Mouse (Mus musculus) CD4-positive, CD25-positive, alpha-beta regulatory T cell, adult 9 weeks (primary cell): ENCODE results near the gene Prmt2. TPM values are rescaled to one million over a fixed set of nuclear protein-coding genes. Genes with fewer than 3 reads are reported as not detected.

Source experiments
- polyA plus RNA-seq: library from polyadenylated mRNA; unstranded; fragments of 100-300 nt; shearing (Covaris generic); gene quantifications from one replicate; pipeline ENCODE4 v1.2.1, GENCODE M21; 2017

Prmt2 gene
- polyA plus RNA-seq: 32.8 TPM

DNA sequence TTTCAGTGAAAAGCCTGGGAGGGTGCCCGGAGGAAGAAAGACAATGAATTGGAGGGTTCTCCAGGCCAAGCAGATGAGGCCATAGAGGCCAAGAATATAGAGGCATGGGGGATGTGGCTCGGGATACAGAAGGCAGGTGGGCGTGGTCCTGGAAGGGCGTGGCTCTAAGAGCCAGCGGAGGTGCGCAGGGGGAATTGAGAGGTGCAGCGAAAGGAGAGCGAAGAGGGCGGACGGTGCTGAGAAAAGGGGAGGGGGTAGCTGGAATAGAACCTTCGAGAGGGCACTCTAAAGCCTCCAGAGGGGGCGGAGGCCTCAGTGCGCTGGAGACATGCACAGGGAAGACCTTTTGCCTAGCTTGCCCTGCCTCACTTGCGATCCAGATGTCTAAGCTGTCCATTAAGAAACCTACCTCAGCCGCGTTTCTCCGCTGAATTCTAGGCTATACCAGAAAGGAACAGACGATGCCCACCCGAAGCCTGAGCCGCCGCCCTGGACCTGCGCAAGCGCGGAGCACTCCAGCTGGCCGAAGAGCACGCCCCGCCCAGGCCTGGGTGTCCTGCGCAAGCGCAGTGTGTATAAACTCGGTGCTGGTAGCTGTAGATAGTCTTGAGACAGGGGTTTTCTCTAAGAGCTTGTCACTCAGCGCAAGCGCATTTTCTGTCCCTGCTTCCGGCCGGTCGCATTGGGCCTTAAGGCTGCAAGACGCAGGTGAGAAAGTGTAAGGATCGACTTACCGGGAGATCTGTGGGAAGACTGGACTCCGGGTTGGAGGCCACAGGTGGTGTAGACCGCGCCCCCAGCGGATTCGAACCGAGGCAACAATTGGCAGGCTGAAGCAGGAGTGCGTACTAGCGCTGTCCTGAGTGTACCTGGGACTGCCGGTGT lies at the start of gene Prmt2:
Prmt2 (minus strand) TSS at position 525 of the 885 bp plus-strand sequence.

DNA sequence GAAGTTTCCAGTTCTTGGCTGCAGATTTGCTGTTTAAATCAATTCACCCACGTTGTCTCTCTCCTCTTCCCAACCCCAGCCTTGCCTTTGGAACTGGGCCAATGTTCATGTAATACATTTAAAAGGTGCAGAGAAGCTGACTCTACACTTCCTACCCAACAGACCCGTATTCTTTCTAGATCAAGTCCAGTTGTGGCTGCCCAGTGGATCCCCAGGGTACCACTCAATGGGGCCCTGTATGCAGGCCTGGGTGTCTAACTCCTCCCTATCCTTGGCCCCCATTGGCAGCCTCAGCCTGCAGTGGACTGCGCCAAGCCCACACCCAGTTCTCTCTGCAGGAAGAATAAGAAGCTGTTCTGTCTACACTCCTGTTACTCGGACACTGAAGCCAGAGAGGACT lies 15.9 kb upstream of the Prmt2 start, which contains the start of gene S100b:
S100b (plus strand) TSS at position 318 of the 400 bp plus-strand sequence.

Other genes with a start within 250 kb of the Prmt2 start
- 27.8 TPM for gene Zfp280b, start 205.2 kb downstream of the Prmt2 start, polyA plus RNA-seq
- gene Slc5a4b, start 126.9 kb downstream of the Prmt2 start, polyA plus RNA-seq: not detected
- not detected for gene Slc5a4a, start 90.4 kb downstream of the Prmt2 start, polyA plus RNA-seq
- not detected for gene S100b, start 16.0 kb upstream of the Prmt2 start, polyA plus RNA-seq
- 1.8 TPM for gene Dip2a, start 107.4 kb upstream of the Prmt2 start, polyA plus RNA-seq
- 19.0 TPM for gene AC141477.1, start 202.6 kb upstream of the Prmt2 start, polyA plus RNA-seq
- gene Pcnt, start 204.9 kb upstream of the Prmt2 start, polyA plus RNA-seq: 30.3 TPM
- gene 2610028H24Rik, start 211.2 kb upstream of the Prmt2 start, polyA plus RNA-seq: 0.20 TPM
- 77.2 TPM for gene Mcm3ap, start 231.1 kb upstream of the Prmt2 start, polyA plus RNA-seq
- 4.9 TPM for gene Ybey, start 231.2 kb upstream of the Prmt2 start, polyA plus RNA-seq